Mouse (Mus musculus): ENCODE measurements around the gene Il22ra1.
"Not testable (repeated sequence)": the region's sequence is repeated elsewhere in the genome, so short reads cannot be mapped to it uniquely, and the experiment has no call there.

Il22ra1 gene

DNA sequence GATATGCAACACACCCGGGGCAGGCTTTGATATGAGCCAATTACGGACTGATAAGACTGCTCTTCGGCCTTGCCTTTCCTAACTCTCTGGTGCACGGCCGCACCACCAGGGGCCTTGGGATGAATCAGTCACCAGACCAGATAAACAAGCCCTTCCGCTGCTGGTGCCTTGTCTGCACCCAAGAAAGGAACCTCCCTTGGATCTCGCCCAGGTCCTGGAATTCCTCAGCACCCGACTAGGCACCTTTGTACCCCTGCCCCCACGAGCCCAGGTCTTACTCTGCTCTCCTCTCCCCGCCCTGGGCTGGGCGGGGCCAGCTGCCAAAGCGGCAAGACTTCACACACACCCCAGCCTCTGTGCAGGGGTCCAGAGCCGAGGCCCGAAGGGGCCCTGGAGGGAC, at the start of gene Il22ra1:
Il22ra1 (plus strand) TSS at position 356 of the 400 bp plus-strand sequence.
- DNase-seq (ENCODE audit: low spot score): no peak

DNA sequence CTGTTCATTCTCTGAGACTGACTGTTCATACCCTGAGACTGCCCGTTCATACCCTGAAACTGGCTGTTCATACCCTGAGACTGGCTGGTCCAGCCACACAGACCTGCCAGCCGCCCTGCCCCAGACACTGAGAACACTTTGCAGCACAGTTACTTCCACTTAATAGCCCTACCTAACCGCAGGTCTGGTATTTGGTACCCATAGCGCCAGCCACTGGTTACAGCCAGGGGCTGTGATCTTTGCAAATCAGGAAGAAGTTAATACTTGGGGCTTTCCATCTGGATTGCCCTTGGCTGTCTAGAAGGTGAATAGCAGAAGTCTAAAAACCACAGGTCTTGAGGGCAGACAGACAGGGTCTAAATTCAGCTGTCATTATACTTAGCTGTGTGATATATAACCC, 48.7 kb upstream of the Il22ra1 start:
- DNase-seq (ENCODE audit: low spot score): no peak

DNA sequence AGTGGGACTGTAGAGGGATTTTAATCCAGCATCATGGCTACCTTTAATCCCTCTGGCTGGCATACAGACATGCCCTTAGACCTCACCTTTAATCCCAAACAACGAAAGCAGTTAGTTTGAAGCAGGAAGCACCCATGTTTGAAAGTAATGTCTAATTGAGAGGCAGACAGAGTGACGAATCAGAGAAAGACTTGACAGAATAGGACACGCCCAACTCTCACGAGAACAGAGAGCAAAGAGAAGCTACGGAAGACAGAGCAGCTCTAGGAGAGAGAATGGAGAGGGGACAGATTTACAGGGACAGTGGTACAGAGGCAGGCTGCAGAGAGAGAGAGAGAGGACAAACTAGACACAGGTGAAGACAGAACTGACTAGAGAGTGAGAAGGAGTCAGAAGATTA, 46.2 kb upstream of the Il22ra1 start:
- DNase-seq (ENCODE audit: low spot score): no peak

DNA sequence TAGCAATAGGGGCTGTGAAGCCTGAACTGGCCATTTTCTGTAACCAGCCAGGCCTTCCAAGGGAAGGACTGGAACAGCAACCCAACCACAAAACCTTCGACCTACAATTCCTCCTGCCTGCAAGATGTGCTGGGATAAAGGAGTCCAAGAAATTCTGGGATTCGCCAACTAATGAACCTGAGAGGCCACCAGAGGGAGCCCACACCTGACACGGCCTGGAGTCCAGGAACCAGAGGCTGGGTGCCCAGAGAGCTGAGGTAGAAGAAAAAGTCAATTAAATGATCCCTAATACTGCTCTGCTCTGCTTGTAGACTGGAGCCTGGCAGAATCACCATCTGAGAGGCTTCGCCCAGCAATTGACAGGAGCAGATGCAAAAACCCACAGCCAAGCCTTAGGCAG, 44.4 kb upstream of the Il22ra1 start:
- DNase-seq (ENCODE audit: low spot score): no peak

DNA sequence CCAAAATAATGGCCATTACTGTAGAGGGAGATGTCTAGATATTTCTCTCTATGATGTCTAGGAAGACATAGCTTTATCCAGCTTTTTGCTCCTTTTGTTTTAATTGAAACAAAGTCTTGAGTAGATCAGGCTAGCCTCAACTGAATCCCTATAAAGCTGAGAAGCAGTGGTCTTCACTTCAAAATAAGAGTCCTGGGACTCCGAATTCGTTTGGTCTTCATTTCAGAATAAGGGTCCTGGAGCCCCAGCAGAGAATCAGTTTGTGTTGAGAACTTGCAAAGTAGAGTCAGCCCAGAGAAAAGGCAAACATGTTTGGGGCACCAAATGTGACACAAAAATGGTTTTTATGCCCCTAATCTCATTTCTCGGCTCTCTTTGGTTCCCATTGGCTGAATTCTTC, 43.2 kb upstream of the Il22ra1 start:
- DNase-seq (ENCODE audit: low spot score): no peak

DNA sequence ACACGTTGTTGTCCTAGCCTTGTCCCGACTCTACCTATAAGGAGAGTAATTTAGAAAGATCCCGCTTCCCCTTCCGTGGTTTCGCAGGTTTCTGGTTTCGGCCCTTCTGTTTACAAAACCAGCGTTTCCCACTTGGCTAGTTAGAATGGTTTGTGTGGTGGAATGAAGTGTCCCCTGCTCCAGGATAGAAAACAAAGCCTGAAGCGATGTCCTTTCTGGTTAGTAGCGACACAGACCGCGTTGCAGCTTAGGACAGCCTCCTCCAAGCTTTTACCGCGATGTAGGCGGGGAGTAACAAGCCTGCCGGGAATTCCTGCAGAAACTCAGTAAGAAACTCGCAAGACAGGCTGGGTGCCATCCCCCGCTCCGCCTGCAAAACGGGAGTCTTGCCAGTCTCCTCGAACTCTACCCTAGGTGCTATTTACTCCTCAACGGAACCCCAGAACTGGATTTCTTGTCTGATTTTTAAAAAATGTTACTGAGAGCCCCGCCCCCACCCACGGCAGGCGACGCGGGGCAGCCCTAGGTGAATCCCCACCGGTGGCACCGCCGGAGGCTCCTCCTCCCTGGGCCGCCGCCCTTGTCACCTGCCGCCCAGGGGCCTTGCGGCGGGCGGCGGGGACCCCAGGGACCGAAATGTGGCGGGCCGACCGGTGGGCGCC, 41.9 kb upstream of the Il22ra1 start, which contains the start of gene Ifnlr1:
Ifnlr1 (plus strand) TSS at position 382 of the 662 bp plus-strand sequence.
- no peak for DNase-seq (ENCODE audit: low spot score)

DNA sequence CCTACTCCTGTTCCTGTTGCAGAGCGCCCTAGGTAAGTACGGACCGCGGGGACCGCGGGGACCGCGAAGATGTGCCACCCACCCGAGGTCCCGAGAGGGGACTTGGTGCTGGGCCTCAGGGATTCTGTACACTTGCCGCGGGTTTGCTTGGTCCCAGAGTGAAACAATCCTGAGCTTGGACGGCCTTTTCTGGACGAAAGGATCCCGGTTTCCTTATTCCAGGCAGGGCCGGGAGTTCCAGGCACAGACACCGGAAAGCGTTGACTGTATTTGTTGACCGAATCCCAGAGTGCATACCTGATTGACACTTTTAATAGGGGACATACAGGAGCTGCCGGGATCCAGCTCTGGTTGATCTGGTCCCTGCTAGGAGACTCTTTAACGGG, 41.4 kb upstream of the Il22ra1 start:
- no peak for DNase-seq (ENCODE audit: low spot score)

DNA sequence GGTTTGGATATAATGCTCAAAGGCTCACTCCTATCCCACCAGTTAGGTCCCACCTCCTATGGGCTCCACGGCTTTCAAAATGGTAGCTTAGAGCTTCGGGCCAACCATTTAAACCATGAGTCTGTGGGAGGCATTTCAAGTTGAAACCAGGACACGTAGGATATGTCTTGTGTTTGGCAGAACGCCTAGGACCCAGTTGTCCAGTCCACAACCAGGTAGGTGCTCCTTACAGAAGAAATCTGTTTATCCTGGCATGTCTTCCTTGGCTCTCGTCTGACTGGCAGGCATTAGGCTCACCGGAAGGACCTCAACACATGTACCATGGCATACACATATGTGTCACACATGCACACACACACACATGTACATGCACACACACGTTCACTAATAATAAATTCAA, 38.2 kb upstream of the Il22ra1 start:
- no peak for DNase-seq (ENCODE audit: low spot score)

DNA sequence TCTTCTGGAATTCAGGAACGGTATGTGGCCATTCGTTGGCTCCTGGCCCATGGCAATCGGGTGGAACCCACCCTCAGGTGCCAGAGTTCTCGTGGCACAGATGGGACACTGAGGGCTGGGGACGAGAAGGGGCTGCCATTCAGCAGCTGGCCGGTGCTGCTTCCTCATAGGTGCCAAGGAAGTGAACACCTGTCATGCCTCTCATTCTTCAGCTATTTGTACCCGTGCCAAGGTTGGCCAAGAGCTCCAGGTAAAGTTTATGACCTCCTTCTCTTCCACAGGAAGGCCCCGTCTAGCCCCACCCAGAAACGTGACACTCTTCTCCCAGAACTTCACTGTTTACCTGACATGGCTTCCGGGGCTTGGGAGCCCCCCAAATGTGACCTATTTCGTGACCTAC, 37.7 kb upstream of the Il22ra1 start:
- no peak for DNase-seq (ENCODE audit: low spot score)

DNA sequence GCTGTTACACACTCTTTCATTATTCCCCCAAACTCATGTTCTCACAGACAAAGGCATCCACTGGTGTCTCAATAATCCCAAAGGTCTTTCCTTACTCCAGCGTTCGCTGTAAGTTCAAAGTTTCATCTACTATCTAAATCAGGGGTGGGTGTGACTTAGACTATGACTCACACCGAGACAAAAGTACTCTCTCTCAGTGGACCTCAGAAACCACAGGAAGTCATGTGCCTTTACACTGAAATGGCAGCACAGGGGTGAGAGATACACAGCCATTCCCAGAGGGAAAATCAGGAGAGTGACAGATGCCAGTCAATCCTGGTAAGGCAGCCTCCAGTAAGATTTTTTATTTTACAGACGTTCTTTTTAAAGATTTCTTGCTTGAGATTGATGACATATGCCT, 35.1 kb upstream of the Il22ra1 start:
- DNase-seq (ENCODE audit: low spot score): no peak

DNA sequence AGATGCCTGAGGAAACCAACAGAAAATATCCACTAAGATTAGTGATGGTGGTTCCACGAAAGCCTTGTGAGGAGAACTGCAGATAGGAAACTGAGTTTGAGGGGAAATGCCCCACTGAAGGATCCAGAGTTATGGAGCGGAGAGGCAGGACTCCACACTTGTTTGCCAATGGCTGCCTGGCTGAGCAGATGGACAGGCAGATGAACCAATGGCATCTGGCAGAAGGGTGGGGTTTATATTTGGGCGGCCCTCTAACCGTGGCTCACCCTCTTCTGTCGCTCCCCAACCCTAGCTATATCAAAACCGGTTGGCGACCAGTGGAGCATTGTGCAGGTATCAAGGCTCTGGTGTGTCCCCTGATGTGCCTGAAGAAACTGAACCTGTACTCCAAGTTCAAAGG, 29.5 kb upstream of the Il22ra1 start:
- DNase-seq (ENCODE audit: low spot score): peak; percentile 56

DNA sequence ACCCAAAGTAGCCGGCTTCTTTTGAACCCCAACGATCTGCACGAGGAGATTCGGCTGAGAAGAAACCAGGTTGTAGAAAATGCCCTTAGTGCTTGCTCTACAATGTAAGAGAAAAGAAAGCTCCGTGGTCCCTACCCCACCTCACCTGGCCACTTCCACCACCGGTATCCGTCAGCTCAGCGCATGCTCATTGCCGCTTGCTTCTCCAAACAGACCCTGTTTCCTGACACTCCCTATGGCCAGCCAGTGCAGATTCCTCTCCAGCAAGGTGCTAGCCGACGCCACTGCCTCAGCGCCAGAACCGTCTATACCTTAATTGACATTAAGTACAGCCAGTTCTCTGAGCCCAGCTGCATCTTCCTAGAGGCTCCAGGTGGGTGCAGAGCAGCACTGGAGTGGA, 24.5 kb upstream of the Il22ra1 start:
- no peak for DNase-seq (ENCODE audit: low spot score)

DNA sequence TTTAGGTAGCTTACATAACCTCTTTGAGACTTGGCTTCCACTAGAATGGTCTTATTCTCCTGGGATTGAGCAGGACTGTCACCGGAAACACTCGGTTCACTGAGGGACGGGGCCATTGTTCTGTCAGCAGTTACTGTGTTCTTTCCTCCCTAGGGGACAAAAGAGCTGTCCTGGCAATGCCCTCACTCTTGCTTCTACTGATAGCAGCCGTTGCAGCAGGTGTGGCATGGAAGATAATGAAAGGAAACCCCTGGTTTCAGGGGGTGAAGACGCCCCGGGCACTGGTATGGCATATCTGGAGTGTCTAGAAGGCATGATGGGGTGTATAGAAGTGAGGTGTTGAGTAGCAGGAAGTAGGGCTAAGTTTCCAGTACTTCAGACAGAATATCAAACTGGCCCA, 24.0 kb upstream of the Il22ra1 start:
- DNase-seq (ENCODE audit: low spot score): no peak

DNA sequence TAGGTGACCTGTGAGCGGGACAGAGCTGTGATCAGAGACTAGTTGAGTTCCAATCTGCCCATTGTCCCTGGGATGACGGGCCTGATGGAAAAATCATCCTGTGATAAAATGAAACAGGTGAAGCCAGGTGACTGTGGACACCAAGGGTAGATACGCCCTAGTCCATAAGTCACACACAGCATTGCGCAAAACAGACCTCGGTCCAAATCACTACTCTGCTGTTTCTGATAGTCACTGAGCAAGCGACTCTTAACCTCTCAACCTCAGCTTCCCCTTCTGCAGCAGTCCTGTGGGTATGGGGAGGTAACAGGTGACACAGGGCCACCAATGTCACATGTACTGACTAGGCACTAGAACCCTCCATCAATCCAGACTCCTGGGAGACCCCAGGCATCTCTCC, 21.9 kb upstream of the Il22ra1 start:
- no peak for DNase-seq (ENCODE audit: low spot score)

DNA sequence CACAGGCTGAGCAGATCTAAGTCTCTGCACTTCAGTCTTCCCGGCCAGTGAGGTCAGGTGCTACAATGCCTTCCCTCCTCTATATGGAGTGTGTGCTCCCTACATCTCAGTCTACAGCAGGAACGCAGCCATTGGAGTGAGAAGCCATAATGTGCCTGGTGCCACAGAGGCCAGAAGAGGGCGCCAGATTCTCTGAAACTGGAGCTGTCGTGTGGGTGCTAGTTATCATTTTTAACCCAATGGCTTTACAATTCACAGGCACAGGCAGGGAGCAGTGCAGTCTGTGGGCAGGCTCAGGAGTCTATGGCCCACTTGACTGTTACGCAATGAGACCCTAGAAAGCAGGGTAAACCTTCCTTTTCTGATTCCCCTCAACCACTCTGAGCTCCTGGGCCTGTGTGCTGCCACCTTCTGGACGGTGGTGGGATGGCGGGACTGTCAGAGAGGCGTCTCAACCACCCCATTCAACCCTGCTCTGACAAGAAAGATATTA, 18.9 kb upstream of the Il22ra1 start:
- peak; percentile 58 for DNase-seq (ENCODE audit: low spot score)

DNA sequence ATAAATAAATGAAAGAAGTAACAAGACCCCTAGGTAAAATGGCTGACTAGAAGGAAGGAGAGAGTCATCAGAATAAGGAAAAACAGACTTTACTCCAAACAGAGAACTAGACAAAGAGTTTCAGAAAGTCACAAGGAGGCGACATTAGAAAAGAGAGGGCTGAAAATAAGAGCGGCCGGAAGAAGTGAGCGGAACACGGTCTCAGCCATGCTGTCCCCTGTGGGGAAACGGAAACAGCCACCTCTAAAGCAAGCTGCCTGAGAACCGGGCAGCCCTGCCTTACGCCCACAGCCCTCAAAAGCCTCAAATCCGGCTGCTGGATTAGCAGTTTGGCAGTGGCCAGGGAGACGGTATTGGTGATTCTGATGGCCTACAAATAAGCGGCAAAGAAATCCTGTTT, 18.4 kb upstream of the Il22ra1 start:
- no peak for DNase-seq (ENCODE audit: low spot score)

DNA sequence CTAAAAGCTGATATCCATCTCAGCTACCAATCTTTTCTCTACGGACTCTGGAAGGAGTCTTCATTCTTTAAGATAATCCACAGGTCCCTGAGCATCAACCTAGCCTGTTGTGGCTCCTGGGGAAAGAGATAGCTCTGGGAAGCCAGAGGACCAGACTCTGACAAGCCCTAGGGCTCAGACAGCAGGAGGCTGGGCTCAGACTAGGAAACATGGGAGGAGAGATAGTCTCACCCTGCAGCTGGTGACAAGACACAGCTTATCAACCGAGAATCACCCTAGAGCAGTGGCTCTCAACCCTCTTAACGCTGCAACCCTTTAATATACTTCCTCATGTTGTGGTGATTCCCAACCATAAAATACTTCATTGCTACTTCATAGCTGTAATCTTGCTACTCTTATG, 17.6 kb upstream of the Il22ra1 start:
- no peak for DNase-seq (ENCODE audit: low spot score)

DNA sequence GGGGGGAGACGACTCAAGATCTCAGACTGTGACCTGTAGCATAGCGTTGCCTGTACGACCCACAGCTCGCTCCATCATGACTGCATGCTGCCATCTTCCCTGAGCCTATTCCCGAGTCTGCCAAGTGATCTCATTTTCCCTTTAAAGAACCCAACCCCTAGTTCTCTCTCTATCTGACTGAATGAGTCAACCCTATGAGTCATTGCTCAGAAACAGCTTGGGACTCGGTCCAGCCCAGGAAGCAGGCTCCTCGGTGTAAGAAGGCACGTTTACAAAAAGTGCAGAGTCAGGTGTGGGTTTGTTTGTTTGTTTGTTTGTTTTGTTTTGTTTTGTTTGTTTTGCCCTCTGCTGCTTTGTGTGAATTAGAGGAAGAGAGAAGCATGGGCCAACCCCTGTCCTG, 13.2 kb upstream of the Il22ra1 start:
- DNase-seq (ENCODE audit: low spot score): no peak

DNA sequence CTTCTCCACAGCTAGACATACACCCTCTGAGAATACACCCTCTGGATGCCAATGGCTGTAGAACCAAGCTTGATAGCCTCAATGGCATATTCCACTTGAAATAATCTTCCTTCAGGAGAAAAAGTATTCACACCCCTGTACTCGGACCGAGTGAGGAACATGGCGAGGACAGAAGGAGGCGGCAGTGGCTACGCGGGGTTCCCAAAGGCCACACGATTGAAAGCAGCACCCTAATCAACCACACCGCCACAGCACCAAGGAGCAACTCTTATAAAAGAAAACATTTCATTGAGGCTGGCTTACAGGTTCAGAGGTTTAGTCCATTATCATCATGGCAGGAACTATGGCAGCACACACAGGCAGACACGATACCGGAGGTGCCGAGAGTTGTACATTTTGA, 11.5 kb upstream of the Il22ra1 start:
- DNase-seq (ENCODE audit: low spot score): not testable (repeated sequence)

DNA sequence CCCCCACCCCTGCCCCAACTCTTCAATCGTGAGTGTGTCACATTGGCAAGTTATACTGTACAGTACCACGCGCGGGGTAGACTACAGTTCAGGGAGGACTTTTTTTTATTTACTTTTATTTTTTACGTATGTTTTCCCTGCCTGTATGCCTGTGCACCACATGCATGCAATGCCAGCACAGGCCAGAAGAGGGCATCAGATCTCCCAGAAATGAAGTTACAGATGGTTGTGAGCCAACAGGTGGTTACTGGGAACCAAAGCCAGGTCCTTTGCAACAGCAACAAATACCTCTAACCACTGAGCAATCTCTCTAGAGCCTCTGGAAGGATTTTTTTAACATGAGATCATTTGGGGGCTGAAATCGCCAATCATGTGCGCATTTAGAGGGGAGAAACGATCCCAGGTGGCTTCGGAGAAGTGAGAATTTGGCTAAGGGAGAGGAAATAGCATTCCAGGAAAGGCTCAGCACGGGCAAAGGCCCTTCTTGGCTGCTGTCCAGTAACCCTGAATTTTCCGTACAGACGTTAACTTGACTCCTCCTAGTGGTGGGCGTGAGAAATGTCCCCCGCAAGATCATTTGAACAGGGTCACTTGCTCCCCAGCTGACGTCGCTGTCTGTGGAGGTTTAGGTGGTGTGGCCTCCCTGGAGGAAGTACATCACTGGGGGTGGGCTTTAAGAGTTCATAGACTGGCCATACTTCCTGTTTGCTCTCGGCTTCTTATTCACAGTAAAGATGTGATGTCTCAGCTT, 5.3 kb upstream of the Il22ra1 start:
- no peak for DNase-seq (ENCODE audit: low spot score)

DNA sequence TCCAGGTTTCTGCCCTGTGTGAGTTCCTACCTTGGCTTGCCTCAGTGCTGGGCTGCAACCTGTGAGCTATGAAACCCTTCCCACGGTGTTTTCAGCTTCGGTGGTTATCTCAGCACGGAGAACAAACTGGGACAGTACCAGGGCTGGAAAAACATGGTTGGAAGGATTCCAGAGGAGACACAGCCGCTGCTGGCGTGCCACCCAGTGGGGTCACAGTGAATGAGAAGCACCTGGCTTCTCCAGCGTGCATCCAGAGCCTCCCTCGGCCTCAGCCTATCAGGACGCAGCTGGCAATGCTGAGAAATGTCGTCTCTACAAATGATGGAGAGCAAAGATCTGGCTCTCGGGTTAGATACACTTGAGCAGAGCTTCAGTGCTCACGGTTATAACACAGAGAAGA, 1.6 kb upstream of the Il22ra1 start:
- DNase-seq (ENCODE audit: low spot score): no peak

DNA sequence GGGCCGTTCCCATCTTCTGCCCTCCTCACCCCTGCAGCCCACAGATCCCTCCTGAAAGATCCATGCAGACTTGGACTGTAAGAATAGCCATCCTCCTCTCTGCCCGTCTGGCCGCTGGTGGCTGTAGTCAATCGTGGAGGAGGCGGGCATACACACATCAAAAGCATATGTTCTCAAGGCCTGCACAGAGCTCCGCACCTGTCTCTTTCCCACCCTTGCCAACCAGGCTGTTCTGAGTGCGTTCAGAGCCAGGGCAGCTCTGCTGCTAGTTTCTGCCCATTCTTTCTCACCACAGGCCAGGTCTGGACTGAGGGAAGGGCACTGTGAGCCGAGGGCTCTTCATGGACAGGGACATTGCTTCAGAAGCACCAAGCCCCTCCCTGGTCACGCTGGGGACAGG, 2.2 kb downstream of the Il22ra1 start:
- DNase-seq (ENCODE audit: low spot score): no peak

DNA sequence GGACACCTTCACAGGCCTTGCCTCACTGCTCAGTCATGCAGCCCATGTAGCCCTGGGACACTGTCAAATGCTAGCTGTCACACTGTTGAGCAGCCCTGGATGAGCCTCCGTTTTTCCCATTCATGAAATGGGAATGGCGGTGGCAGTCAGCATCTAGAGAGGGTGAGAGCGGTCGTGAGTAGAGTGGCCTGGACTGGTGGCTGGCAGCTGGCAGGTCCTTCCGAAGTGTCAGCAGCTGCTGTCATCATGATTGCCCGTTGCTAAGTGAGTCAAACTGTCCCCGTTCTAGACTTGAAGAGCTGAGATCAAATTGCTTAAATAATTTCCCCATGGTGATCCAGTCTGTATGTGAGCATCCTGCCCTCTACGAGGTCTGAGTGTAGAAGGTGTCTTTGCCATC, 3.0 kb downstream of the Il22ra1 start:
- DNase-seq (ENCODE audit: low spot score): no peak

DNA sequence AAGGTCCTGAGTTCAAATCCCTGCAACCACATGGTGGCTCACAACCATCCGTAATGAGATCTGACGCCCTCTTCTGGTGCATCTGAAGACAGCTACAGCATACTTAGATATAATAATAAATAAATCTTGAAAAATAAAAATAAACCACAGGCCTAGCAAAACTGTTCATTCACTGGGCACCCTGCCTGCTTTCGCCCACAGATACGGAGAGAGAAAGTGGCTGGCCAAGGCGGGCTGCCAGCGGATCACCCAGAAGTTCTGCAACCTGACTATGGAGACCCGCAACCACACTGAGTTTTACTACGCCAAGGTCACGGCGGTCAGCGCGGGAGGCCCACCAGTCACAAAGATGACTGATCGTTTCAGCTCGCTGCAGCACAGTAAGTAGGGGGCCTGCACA, 5.9 kb downstream of the Il22ra1 start:
- DNase-seq (ENCODE audit: low spot score): no peak
